Mouse (Mus musculus): ENCODE measurements around the gene Bola1.
"Not testable (repeated sequence)": the region's sequence is repeated elsewhere in the genome, so short reads cannot be mapped to it uniquely, and the experiment has no call there.

DNA sequence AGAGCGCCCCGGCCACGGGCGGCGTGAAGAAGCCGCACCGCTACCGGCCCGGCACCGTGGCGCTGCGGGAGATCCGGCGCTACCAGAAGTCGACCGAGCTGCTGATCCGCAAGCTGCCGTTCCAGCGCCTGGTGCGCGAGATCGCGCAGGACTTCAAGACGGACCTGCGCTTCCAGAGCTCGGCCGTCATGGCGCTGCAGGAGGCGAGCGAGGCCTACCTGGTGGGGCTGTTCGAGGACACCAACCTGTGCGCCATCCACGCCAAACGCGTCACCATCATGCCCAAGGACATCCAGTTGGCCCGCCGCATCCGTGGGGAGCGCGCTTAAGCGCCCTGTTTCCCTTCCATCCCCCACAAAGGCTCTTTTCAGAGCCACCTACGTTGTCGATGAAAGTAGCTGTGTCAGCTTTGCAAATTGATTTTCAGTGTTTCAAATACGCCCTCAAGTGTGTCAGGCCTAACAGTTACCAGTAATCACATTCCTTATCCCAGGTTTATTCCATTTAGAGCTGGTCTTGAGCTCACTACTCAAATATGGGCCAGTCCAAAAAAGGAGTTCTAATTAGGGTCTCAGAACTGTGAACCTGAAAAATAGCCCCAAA lies 49.4 kb upstream of the Bola1 start:
- not testable (repeated sequence) for TF ChIP-seq TAL1, GATA1 (IDR thresholded peaks at IDR 0.05; ENCODE audit: low read length)
